Mouse (Mus musculus) heart, postnatal 0 days (tissue): Measurements from ENCODE around the gene Mon2.

Source experiments
- CTCF ChIP-seq: IDR thresholded peaks from 2 replicates; pipeline ENCODE4 v1.5.1; 2016; ENCODE audit warnings: antibody characterized with exemption, control low read depth, low read depth
- EP300 ChIP-seq: IDR thresholded peaks from 2 replicates; pipeline ENCODE4 v1.6.1; 2016; ENCODE audit warnings: antibody characterized with exemption, low read depth

- no peak for TF ChIP-seq CTCF
- no peak for TF ChIP-seq EP300
Observed at GRCm38 (mm10) chr10:123075751-123076242, 508 bp downstream of the Mon2 start.
